Mouse (Mus musculus) lung, embryonic 14.5 days (tissue): ENCODE measurements around the gene Serhl. TPM values are rescaled to one million over a fixed set of nuclear protein-coding genes. Genes with fewer than 3 reads are reported as not detected.

Experiments used
- ATAC-seq: fragments of 200-750 bp; cut with Nextera tagmentation; 2 replicates; pipeline ENCODE4 v1.8.0; 2017; ENCODE audit warnings: mild to moderate bottlenecking, moderate TSS enrichment, moderate library complexity; ENCODE audit not compliant: insufficient read depth
- DNase-seq: peaks from one replicate; pipeline ENCODE4 v3.0.0-alpha.2; 2015
- H3K27ac ChIP-seq: fragments of 300-500 bp; sonication (generic); 2 replicates; pipeline ENCODE4 v1.5.1; 2014; ENCODE audit warnings: low read depth, mild to moderate bottlenecking, moderate library complexity
- H3K27me3 ChIP-seq: fragments of 300-500 bp; sonication (generic); 2 replicates; pipeline ENCODE4 v1.6.1; 2014; ENCODE audit warnings: low read length, control low read depth; ENCODE audit not compliant: insufficient read depth
- H3K36me3 ChIP-seq: fragments of 300-500 bp; sonication (generic); 2 replicates; pipeline ENCODE4 v1.6.1; 2014; ENCODE audit warnings: control low read depth; ENCODE audit not compliant: insufficient read depth
- H3K4me1 ChIP-seq: fragments of 300-500 bp; sonication (generic); 2 replicates; pipeline ENCODE4 v1.6.1; 2014; ENCODE audit warnings: antibody characterized with exemption, control low read depth; ENCODE audit not compliant: insufficient read depth
- H3K4me2 ChIP-seq: fragments of 300-500 bp; sonication (generic); 2 replicates; pipeline ENCODE4 v1.6.1; 2014; ENCODE audit warnings: mild to moderate bottlenecking
- H3K4me3 ChIP-seq: fragments of 300-500 bp; sonication (generic); 2 replicates; pipeline ENCODE4 v1.5.1; 2014; ENCODE audit warnings: low read depth, low read length
- H3K9ac ChIP-seq: fragments of 300-500 bp; sonication (generic); 2 replicates; pipeline ENCODE4 v1.6.1; 2014
- H3K9me3 ChIP-seq: fragments of 300-500 bp; sonication (generic); 2 replicates; pipeline ENCODE4 v1.6.1; 2016; ENCODE audit warnings: low read depth, low read length, control low read depth
- CTCF ChIP-seq: IDR thresholded peaks from 2 replicates; pipeline ENCODE4 v1.5.1; 2016; ENCODE audit warnings: antibody characterized with exemption, low read depth
- WGBS: fragments of 180-500 bp; shearing (Covaris S2); extraction: QIAGEN DNeasy Blood & Tissue Kit; methylation state at CpG from one replicate; pipeline ENCODE4 v1.1.7; 2014; 5-methylcytosine and 5-hydroxymethylcytosine counted together
- polyA plus RNA-seq: library from polyadenylated mRNA; unstranded; fragments of >200 nt; fragmentation: Nextera tagmentation; extraction: Ambion mirVana; gene quantifications from 2 replicates; pipeline ENCODE4 v1.2.1, GENCODE M21; 2014

The Serhl gene
- polyA plus RNA-seq, 1 experiment from 2014 or later: 68.1 TPM

DNA sequence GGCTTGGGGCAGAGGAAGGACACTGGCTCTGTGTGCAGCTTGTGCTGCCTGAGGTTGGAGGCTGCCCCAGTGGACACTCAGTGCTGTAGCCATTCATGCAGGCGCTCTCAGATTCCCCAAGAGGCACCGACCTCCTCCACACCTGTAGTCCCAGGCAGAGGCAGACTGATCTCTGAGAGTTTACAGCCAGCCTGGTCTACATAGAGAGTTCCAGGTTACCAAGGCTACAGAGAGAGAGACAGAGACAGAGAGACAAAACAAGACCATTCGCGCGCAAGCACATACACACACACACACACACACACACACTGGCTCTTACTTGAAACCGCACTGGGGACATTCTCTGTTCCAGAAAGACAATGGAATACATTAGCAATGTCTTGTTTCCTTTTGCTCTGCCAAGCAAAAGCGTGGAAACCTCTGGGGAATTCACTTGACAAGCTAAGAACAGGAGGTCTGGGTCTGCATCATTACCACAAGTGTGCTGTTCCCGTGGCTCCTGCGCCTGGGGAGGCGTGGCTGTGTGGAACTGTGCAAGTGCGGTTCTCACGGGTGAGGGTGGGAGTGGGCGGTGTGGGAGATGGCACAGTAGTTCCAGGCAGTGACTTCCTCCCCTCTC is 5.2 kb upstream of the Serhl start:
- H3K36me3 ChIP-seq: no peaks in the 10 kb centered on the region
- no peaks in the 10 kb centered on the region for H3K4me1 ChIP-seq
- H3K27ac ChIP-seq: no peak overlapping the region
- DNase-seq: peak; percentile 22
- ATAC-seq: no peak
- no peak overlapping the region for H3K9ac ChIP-seq
- 68% methylated on average over 13 of the region's 13 CpGs for WGBS
- no peak overlapping the region for H3K4me2 ChIP-seq
- TF ChIP-seq CTCF: no peak
- H3K4me3 ChIP-seq: no peak overlapping the region
- peaks cover 6% of the 10 kb centered on the region for H3K27me3 ChIP-seq
- no peaks in the 10 kb centered on the region for H3K9me3 ChIP-seq

DNA sequence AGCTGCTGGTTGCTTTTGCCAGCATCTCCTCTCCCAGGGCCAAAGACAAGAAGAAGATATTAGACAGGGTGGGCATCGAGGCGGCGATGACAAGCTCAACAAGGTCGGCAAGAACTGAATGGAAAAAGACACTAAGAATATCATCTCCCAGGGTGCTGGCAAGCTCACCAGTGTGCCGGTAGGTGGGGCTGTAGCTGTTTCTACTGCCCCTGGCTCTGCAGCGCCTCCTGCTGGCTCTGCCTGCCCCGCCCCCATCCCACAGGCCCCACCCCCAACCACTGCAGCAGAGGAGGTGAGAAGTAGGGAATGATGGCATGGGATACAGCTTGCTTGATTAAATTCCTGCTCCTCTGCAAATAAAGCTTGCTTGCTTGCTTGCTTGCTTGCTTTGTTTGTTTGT is 3.4 kb upstream of the Serhl start:
- no peak for ATAC-seq
- Histone ChIP-seq H3K9ac (no peak overlapping the region), H3K27ac (no peak overlapping the region), H3K27me3 (peaks cover 14% of the 10 kb centered on the region), H3K4me1 (no peaks in the 10 kb centered on the region), H3K9me3 (no peaks in the 10 kb centered on the region), H3K4me2 (no peak overlapping the region), H3K36me3 (no peaks in the 10 kb centered on the region), H3K4me3 (no peak overlapping the region)
- TF ChIP-seq CTCF: peak; percentile 63
- WGBS: 33% methylated on average over 7 of the region's 7 CpGs
- peak; percentile 50 for DNase-seq

DNA sequence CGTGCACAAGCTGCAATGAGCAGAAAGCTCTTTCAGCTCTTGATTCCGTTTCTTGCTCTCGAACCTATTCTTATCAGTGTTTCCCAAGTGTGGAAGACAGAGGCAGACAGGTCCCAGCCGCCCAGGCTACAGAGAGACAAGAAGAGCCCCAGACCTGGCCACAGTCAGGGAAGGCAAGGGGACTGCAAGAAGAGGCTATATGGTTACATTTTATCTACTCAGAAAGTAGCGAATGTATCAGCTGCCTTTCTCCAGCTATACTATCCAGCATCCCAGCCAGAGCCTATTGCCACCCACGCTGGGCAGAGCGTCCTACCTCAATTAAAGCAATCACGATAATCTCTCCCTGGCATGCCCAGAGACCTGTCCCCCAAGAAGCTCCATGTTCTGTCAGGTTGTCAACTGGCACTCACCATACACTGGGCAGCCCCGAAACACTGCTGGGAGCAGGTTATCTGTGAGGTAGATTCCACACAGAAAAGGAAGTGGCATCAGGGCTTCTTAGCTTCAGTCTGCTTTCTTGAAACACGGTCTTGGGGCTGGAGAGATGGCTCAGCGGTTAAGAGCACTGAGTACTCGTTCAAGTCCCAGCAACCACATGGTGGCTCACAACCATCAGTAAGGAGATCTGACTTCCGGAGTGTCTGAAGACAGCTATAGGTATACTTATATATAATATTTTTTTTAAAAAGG is 2.5 kb upstream of the Serhl start:
- H3K36me3 ChIP-seq: no peaks in the 10 kb centered on the region
- H3K4me3 ChIP-seq: no peak overlapping the region
- no peak overlapping the region for H3K27ac ChIP-seq
- 71% methylated on average over 13 of the region's 13 CpGs for WGBS
- H3K4me2 ChIP-seq: no peak overlapping the region
- H3K27me3 ChIP-seq: peaks cover 14% of the 10 kb centered on the region
- H3K4me1 ChIP-seq: no peaks in the 10 kb centered on the region
- no peak overlapping the region for H3K9ac ChIP-seq
- no peak for ATAC-seq
- no peak for TF ChIP-seq CTCF
- no peaks in the 10 kb centered on the region for H3K9me3 ChIP-seq
- no peak for DNase-seq

GRCm38 (mm10) chr15:83088495-83089428 is 544 bp upstream of the Serhl start:
- no peaks in the 10 kb centered on the region for H3K4me1 ChIP-seq
- no peak for TF ChIP-seq CTCF
- H3K36me3 ChIP-seq: no peaks in the 10 kb centered on the region
- no peaks in the 10 kb centered on the region for H3K9me3 ChIP-seq
- DNase-seq: peak; percentile 20
- H3K4me3 ChIP-seq: no peak overlapping the region
- WGBS: 5% methylated on average over 27 of the region's 27 CpGs
- no peak overlapping the region for H3K9ac ChIP-seq
- ATAC-seq: no peak
- H3K27ac ChIP-seq: no peak overlapping the region
- H3K4me2 ChIP-seq: no peak overlapping the region
- H3K27me3 ChIP-seq: peaks cover 14% of the 10 kb centered on the region

- Histone ChIP-seq H3K4me2 (no peak overlapping the region), H3K4me3 (no peak overlapping the region), H3K9me3 (no peaks in the 10 kb centered on the region), H3K4me1 (no peaks in the 10 kb centered on the region), H3K9ac (no peak overlapping the region), H3K36me3 (no peaks in the 10 kb centered on the region), H3K27me3 (peaks cover 14% of the 10 kb centered on the region), H3K27ac (no peak overlapping the region)
- WGBS: 44% methylated on average over 3 of the region's 3 CpGs
- ATAC-seq (no peak; the same call in 1 of the 2 replicates), DNase-seq (no peak)
- no peak for TF ChIP-seq CTCF
Measured at GRCm38 (mm10) chr15:83090874-83091273, 1.6 kb downstream of the Serhl start.

- no peak overlapping the region for H3K27ac ChIP-seq
- DNase-seq (no peak), ATAC-seq (no peak)
- H3K4me2 ChIP-seq: no peak overlapping the region
- TF ChIP-seq CTCF: no peak
- no peaks in the 10 kb centered on the region for H3K9me3 ChIP-seq
- no peak overlapping the region for H3K4me3 ChIP-seq
- peaks cover 17% of the 10 kb centered on the region for H3K27me3 ChIP-seq
- H3K36me3 ChIP-seq: no peaks in the 10 kb centered on the region
- no peak overlapping the region for H3K9ac ChIP-seq
- no peaks in the 10 kb centered on the region for H3K4me1 ChIP-seq
- WGBS: 82% methylated on average over 2 of the region's 2 CpGs
Measured at GRCm38 (mm10) chr15:83093687-83094086, 4.4 kb downstream of the Serhl start.

DNA sequence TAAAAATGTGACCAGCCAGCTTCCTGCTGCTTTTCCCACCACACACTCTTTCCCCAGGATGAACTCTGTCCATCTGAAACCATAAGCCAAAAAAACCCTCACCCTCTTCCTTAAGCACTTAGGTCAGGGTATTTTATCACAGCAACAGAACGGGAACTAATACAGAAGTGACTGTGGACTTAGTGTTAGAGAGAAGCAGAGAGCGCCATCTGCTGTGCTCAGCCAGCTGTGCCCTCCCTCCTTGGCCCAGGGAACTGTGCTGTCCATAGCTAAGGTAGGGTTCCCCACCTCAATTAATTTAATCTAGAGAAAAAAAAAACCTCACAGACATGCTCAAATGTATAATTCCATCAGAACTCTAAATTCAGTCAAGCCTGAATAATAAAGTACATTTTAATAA is 6.6 kb downstream of the Serhl start:
- peak; percentile 51 for TF ChIP-seq CTCF
- ATAC-seq (no peak), DNase-seq (peak; percentile 45)
- Histone ChIP-seq H3K27ac (no peak overlapping the region), H3K4me1 (0 out of 2 replicates have a peak, but pooled peaks cover 6% of the 10 kb centered on the region), H3K9ac (no peak overlapping the region), H3K4me2 (no peak overlapping the region), H3K36me3 (no peaks in the 10 kb centered on the region), H3K9me3 (no peaks in the 10 kb centered on the region), H3K4me3 (no peak overlapping the region), H3K27me3 (peaks cover 3% of the 10 kb centered on the region; the same call in 1 of the 2 replicates)
- 33% methylated on average over 2 of the region's 2 CpGs for WGBS
